Mouse (Mus musculus) heart, postnatal 0 days (tissue): ENCODE measurements around the gene Slc6a16. TPM values are rescaled to one million over a fixed set of nuclear protein-coding genes. Genes with fewer than 3 reads are reported as not detected.

ENCODE experiments used
- ATAC-seq: fragments of 200-750 bp; cut with Nextera tagmentation; 2 replicates; pipeline ENCODE4 v1.8.0; 2017; ENCODE audit warnings: low read depth, moderate number of reproducible peaks, moderate library complexity; ENCODE audit not compliant: insufficient read depth
- DNase-seq: peaks from one replicate; pipeline ENCODE4 v3.0.0-alpha.2; 2016; ENCODE audit warnings: low spot score
- H3K27ac ChIP-seq: fragments of 300-500 bp; sonication (generic); 2 replicates; pipeline ENCODE4 v1.5.1; 2014; ENCODE audit warnings: low read depth, mild to moderate bottlenecking
- H3K27me3 ChIP-seq: fragments of 300-500 bp; sonication (generic); 2 replicates; pipeline ENCODE4 v1.6.1; 2014; ENCODE audit warnings: low read length, mixed read lengths; ENCODE audit not compliant: control insufficient read depth, insufficient read depth
- H3K36me3 ChIP-seq: fragments of 300-500 bp; sonication (generic); replicated peaks from 2 replicates; pipeline ENCODE4 v1.6.1; 2014; ENCODE audit warnings: low read length, mixed read lengths; ENCODE audit not compliant: control insufficient read depth, insufficient read depth
- H3K4me1 ChIP-seq: fragments of 300-500 bp; sonication (generic); 2 replicates; pipeline ENCODE4 v1.6.1; 2014; ENCODE audit warnings: antibody characterized with exemption; ENCODE audit not compliant: control insufficient read depth, insufficient read depth
- H3K4me2 ChIP-seq: fragments of 300-500 bp; sonication (generic); 2 replicates; pipeline ENCODE4 v1.6.1; 2014; ENCODE audit warnings: low read depth, mild to moderate bottlenecking, low read length, moderate library complexity
- H3K4me3 ChIP-seq: fragments of 300-500 bp; sonication (generic); 2 replicates; pipeline ENCODE4 v1.5.1; 2014; ENCODE audit warnings: low read depth, low read length
- H3K9ac ChIP-seq: fragments of 300-500 bp; sonication (generic); replicated peaks from 2 replicates; pipeline ENCODE4 v1.6.1; 2014; ENCODE audit warnings: low read depth, low read length, mixed read lengths
- H3K9me3 ChIP-seq: fragments of 300-500 bp; sonication (generic); replicated peaks from 2 replicates; pipeline ENCODE4 v1.6.1; 2016; ENCODE audit warnings: low read length; ENCODE audit not compliant: control insufficient read depth
- CTCF ChIP-seq: IDR thresholded peaks from 2 replicates; pipeline ENCODE4 v1.5.1; 2016; ENCODE audit warnings: antibody characterized with exemption, control low read depth, low read depth
- EP300 ChIP-seq: IDR thresholded peaks from 2 replicates; pipeline ENCODE4 v1.6.1; 2016; ENCODE audit warnings: antibody characterized with exemption, low read depth
- WGBS: fragments of 180-500 bp; shearing (Covaris S2); extraction: QIAGEN DNeasy Blood & Tissue Kit; methylation state at CpG from one replicate; pipeline ENCODE4 v1.1.7; 2014; 5-methylcytosine and 5-hydroxymethylcytosine counted together
- polyA plus RNA-seq: library from polyadenylated mRNA; unstranded; fragments of >200 nt; fragmentation: Nextera tagmentation; extraction: Ambion mirVana; gene quantifications from 2 replicates; pipeline ENCODE4 v1.2.1, GENCODE M21; 2015
- total RNA-seq: library from RNA; depleted of rRNA; stranded (reverse); fragments of >200 nt; gene quantifications from 2 replicates; pipeline ENCODE4 v1.2.3, GENCODE M21; 2014; ENCODE audit warnings: low replicate concordance

Gene Slc6a16
- total and polyA plus RNA-seq, 2 experiments from 2014 or later: not detected

DNA sequence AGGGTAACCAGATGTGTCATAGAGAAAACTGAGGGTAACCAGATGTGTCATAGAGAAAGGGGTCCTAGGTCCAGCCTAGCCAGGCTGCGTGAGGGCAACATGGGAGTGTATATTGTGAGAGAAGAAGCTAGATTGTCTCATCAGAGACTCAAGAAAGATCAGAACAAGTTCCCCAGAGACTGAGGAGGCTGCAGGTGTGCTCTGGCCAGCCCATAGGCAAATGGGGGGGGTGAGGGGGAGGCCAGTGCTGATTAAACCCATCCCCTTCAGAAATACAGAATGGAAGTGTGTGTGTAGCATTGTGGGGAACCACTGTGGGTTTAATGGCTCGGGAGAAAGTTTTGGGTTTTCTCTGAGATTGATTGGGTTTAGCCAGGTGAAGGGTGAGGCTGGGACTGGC is 19.2 kb upstream of the Slc6a16 start:
- Histone ChIP-seq H3K36me3 (peaks cover 63% of the 10 kb centered on the region), H3K4me1 (no peaks in the 10 kb centered on the region), H3K27ac (no peak overlapping the region), H3K9ac (no peak overlapping the region), H3K9me3 (no peaks in the 10 kb centered on the region), H3K4me2 (no peak overlapping the region), H3K27me3 (no peaks in the 10 kb centered on the region), H3K4me3 (no peak overlapping the region)
- WGBS: 83% methylated on average over 2 of the region's 2 CpGs
- DNase-seq (no peak), ATAC-seq (no peak)
- no peak for TF ChIP-seq EP300
- TF ChIP-seq CTCF: no peak

GRCm38 (mm10) chr7:45224826-45225225 is 16.1 kb upstream of the Slc6a16 start:
- H3K9ac ChIP-seq: no peak overlapping the region
- ATAC-seq (no peak), DNase-seq (peak; percentile 3)
- 90% methylated on average over 7 of the region's 7 CpGs for WGBS
- H3K9me3 ChIP-seq: no peaks in the 10 kb centered on the region
- peaks cover 79% of the 10 kb centered on the region for H3K36me3 ChIP-seq
- H3K27me3 ChIP-seq: no peaks in the 10 kb centered on the region
- no peaks in the 10 kb centered on the region for H3K4me1 ChIP-seq
- H3K4me3 ChIP-seq: no peak overlapping the region
- no peak overlapping the region for H3K27ac ChIP-seq
- no peak for TF ChIP-seq CTCF
- no peak for TF ChIP-seq EP300
- H3K4me2 ChIP-seq: no peak overlapping the region

DNA sequence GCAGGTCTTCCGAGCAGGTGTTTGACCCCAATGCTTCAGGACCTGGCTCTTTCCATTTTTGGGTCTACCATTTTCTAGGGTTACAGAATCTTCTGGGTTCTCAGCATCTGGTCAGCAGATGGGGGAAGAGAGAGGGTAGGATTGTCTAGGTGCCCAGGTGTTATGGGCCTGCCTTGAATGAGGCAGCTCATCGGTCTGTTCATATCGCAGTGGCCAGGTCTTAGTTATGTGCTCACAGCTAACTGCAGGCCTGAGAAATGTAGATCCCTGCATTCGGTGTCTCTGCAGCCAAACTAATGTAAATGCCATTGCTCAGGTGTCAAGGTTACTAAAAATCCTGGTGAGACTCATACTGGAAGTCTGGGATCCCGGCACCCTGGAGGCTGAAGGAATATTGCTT is 14.5 kb upstream of the Slc6a16 start:
- DNase-seq: no peak
- Histone ChIP-seq H3K4me2 (no peak overlapping the region), H3K4me1 (no peaks in the 10 kb centered on the region), H3K36me3 (peaks cover 76% of the 10 kb centered on the region), H3K9me3 (no peaks in the 10 kb centered on the region), H3K27ac (no peak overlapping the region), H3K4me3 (no peak overlapping the region), H3K9ac (no peak overlapping the region), H3K27me3 (no peaks in the 10 kb centered on the region)
- no peak for TF ChIP-seq CTCF
- no peak for TF ChIP-seq EP300
- WGBS: 97% methylated on average over 5 of the region's 5 CpGs
- ATAC-seq: no peak

DNA sequence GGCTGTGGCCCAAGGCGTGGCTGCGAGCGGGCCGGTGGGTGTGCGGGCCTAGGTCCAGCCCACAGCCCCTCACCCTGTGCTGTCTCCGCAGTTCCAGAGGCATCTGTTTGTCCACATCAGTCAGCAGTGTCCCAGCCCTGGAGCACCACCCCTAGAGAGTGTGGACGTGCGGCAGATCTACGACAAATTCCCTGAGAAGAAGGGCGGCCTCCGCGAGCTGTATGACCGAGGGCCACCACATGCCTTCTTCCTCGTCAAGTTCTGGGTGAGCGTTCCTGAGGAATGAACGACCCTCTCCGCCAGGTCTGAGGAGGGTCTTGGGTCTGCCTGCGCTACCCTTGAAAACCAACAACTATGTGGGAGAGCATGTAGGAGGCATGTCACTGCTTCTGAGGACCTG is 12.3 kb upstream of the Slc6a16 start:
- WGBS: 91% methylated on average over 18 of the region's 18 CpGs
- Histone ChIP-seq H3K4me2 (no peak overlapping the region), H3K4me1 (peaks cover under 1% of the 10 kb centered on the region; the same call in 1 of the 2 replicates), H3K27me3 (no peaks in the 10 kb centered on the region), H3K9ac (no peak overlapping the region), H3K27ac (no peak overlapping the region), H3K4me3 (no peak overlapping the region), H3K9me3 (no peaks in the 10 kb centered on the region), H3K36me3 (peaks cover 81% of the 10 kb centered on the region)
- ATAC-seq (no peak), DNase-seq (no peak)
- TF ChIP-seq CTCF (no peak), EP300 (no peak)

GRCm38 (mm10) chr7:45229046-45229445 is 11.8 kb upstream of the Slc6a16 start:
- Histone ChIP-seq H3K27me3 (no peaks in the 10 kb centered on the region), H3K36me3 (peaks cover 77% of the 10 kb centered on the region), H3K27ac (no peak overlapping the region), H3K4me3 (no peak overlapping the region), H3K4me2 (no peak overlapping the region), H3K4me1 (peaks cover 6% of the 10 kb centered on the region), H3K9me3 (no peaks in the 10 kb centered on the region), H3K9ac (no peak overlapping the region)
- 86% methylated on average over 8 of the region's 8 CpGs for WGBS
- no peak for DNase-seq
- TF ChIP-seq CTCF (no peak), EP300 (no peak)
- no peak for ATAC-seq

DNA sequence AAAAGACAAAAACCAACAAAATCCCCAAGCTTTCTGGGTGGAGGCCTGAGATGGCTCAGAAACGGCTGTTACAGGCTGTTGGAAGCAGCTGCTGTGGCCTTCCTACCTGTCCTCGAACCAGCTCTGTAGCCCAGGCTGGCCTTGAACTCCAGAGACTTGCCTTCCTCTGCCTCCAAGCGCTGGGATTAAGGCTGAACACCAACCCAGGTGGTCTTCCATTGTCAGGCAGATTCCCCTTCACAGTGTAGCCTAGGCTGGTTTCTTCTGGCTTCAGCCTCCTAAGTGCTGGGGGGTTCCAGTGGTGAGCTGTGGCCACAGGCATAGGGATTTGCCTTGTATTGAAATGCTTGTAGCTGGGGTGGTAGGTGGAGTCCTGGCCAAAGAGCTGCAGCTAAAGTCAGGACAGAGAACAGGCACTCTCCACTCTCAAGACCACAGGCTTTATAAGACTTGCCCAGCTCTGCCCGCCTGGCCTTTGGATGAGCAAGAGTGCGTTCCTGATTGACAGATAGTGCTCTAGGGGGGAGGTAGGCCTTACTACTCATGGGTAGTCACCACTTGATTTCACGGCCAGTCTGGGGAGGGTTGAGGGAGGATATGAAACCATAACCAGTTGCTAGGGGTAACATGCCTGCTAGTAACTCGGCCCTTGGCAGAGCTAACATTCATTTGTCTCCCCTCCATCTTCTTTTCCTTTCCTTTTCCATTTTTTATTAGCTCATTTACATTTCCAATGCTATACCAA is 11.3 kb upstream of the Slc6a16 start:
- no peaks in the 10 kb centered on the region for H3K9me3 ChIP-seq
- no peak overlapping the region for H3K4me3 ChIP-seq
- H3K4me2 ChIP-seq: no peak overlapping the region
- DNase-seq: no peak
- peaks cover 12% of the 10 kb centered on the region for H3K4me1 ChIP-seq
- TF ChIP-seq EP300 (no peak), CTCF (no peak)
- no peak overlapping the region for H3K9ac ChIP-seq
- H3K27ac ChIP-seq: no peak overlapping the region
- peaks cover 75% of the 10 kb centered on the region for H3K36me3 ChIP-seq
- no peak for ATAC-seq
- WGBS: 95% methylated on average over 7 of the region's 7 CpGs
- H3K27me3 ChIP-seq: no peaks in the 10 kb centered on the region
